Mouse (Mus musculus): Measurements from ENCODE around the gene Rapgef6. TPM values are rescaled to one million over a fixed set of nuclear protein-coding genes. Genes with fewer than 3 reads are reported as not detected.

The Rapgef6 gene
- polyA plus RNA-seq (2017; shearing (Covaris generic)) = 181 TPM

GRCm38 (mm10) chr11:54522529-54523430 lies at the start of gene Rapgef6:
Gene Rapgef6 (plus strand): TSS chr11:54522847.

Other genes with a start within 250 kb of the Rapgef6 start
- not detected for gene Acsl6, start 219.0 kb upstream of the Rapgef6 start, polyA plus RNA-seq (2017; shearing (Covaris generic))
- 0.27 TPM for gene Meikin, start 152.2 kb upstream of the Rapgef6 start, polyA plus RNA-seq (2017; shearing (Covaris generic))
- 7.6 TPM for gene Fnip1, start 84.6 kb upstream of the Rapgef6 start, polyA plus RNA-seq (2017; shearing (Covaris generic))